Mouse (Mus musculus) spleen, adult 2 months (tissue): Measurements from ENCODE around the gene Olfr522. TPM values are rescaled to one million over a fixed set of nuclear protein-coding genes. Genes with fewer than 3 reads are reported as not detected.

Experiments
- DNase-seq, 2 experiments: peaks; one replicate each; pipeline versions ENCODE4 v3.0.0 to v3.0.0-alpha.2; 2012 to 2021; ENCODE audit warnings: low spot score in 2 of 2, low read depth in 1 of 2
- H3K27ac ChIP-seq: fragments of 200-500 bp; 2 replicates; pipeline ENCODE4 v1.5.1; 2012; ENCODE audit warnings: low read length, inconsistent platforms; ENCODE audit not compliant: insufficient read depth
- H3K27me3 ChIP-seq: fragments of 200-500 bp; 2 replicates; pipeline ENCODE4 v1.6.1; 2012; ENCODE audit warnings: mild to moderate bottlenecking, moderate library complexity, low read length, inconsistent platforms; ENCODE audit not compliant: control insufficient read depth, insufficient read depth
- H3K36me3 ChIP-seq: fragments of 200-500 bp; 2 replicates; pipeline ENCODE4 v1.6.1; 2012; ENCODE audit warnings: mild to moderate bottlenecking, low read length, inconsistent platforms; ENCODE audit not compliant: control insufficient read depth, insufficient read depth
- H3K4me1 ChIP-seq: fragments of 200-500 bp; 2 replicates; pipeline ENCODE4 v1.6.1; 2011; ENCODE audit warnings: inconsistent platforms; ENCODE audit not compliant: control insufficient read depth, insufficient read depth, insufficient read length
- H3K4me3 ChIP-seq: fragments of 200-500 bp; 2 replicates; pipeline ENCODE4 v1.5.1; 2011; ENCODE audit warnings: mild to moderate bottlenecking, inconsistent platforms; ENCODE audit not compliant: insufficient read depth, insufficient read length; ENCODE audit errors: extremely low read depth
- CTCF ChIP-seq: fragments of 200-500 bp; IDR thresholded peaks from 2 replicates; pipeline ENCODE4 v1.5.1; 2011; ENCODE audit warnings: mild to moderate bottlenecking, inconsistent platforms; ENCODE audit not compliant: insufficient read depth, insufficient read length, insufficient replicate concordance; ENCODE audit errors: extremely low read depth
- POLR2A ChIP-seq: fragments of 200-500 bp; IDR thresholded peaks from 2 replicates; pipeline ENCODE4 v1.6.1; 2011; ENCODE audit warnings: low read depth, low read length, inconsistent platforms
- WGBS: fragments of 180-500 bp; shearing (Covaris S2); methylation state at CpG from one replicate; pipeline ENCODE4 v1.1.7; 2018; 5-methylcytosine and 5-hydroxymethylcytosine counted together
- polyA plus RNA-seq: library from polyadenylated mRNA; depleted of rRNA; stranded (reverse); fragments of >200 nt; gene quantifications from 2 replicates; pipeline ENCODE4 v1.2.3, GENCODE M21; 2012; rRNA removed

The Olfr522 gene
- polyA plus RNA-seq, 1 experiment = not detected

GRCm38 (mm10) chr7:140116329-140117054 lies 48.1 kb downstream of the Olfr522 start, which contains the start of gene Echs1:
Gene Echs1 (minus strand): TSS chr7:140116476.
- 3% methylated on average over 28 of the region's 28 CpGs for WGBS
- peak; percentile 75 to 88 for DNase-seq

GRCm38 (mm10) chr7:140115583-140116328 lies 48.8 kb downstream of the Olfr522 start, which contains the start of gene Paox:
Gene Paox (plus strand): TSS chr7:140115799.
- no peak for DNase-seq
- Histone ChIP-seq H3K36me3 (peaks cover 10% of the 10 kb centered on the region; the same call in 1 of the 2 replicates), H3K4me3 (peak within 1 kb of the TSS; percentile 80), H3K27ac (peak within 1 kb of the TSS; percentile 61), H3K27me3 (no peaks in the 10 kb centered on the region), H3K4me1 (peaks cover 8% of the 10 kb centered on the region; the same call in 1 of the 2 replicates)
- TF ChIP-seq POLR2A (no peak), CTCF (no peak)
- 5% methylated on average over 23 of the region's 23 CpGs for WGBS

More at GRCm38 (mm10) chr7:140116329-140117054, 48.1 kb downstream of the Olfr522 start, which contains the start of gene Echs1:
- Histone ChIP-seq H3K27me3 (no peaks in the 10 kb centered on the region), H3K4me3 (peak within 1 kb of the TSS; percentile 80), H3K36me3 (peaks cover 6% of the 10 kb centered on the region; the same call in 1 of the 2 replicates), H3K27ac (peak within 1 kb of the TSS; percentile 61), H3K4me1 (peaks cover 8% of the 10 kb centered on the region; the same call in 1 of the 2 replicates)
- TF ChIP-seq POLR2A (peak; percentile 64; the same call in 1 of the 2 replicates), CTCF (no peak)

DNA sequence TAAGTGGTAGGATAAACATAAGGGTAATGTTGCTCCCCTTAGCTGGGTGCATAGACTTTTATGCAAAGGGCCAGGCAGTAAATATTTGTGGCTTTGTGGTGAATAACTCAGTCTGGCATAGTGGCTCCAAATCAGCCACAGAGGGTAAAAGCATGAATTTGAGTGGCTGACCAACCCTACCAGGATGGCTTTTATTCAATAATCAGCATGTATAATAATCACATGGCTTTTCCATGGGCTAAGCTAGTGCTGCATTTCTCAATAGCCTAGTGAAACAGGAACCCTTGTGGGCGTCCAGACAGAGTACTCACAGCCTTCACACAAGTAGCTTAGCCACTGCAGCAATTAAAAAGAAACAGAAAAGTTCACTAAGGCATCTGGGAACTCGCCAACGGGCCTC lies 52.6 kb downstream of the Olfr522 start:
- 77% methylated on average over 3 of the region's 3 CpGs for WGBS
- H3K4me1 ChIP-seq = peaks cover 6% of the 10 kb centered on the region; the same call in 1 of the 2 replicates
- no peak overlapping the region for H3K4me3 ChIP-seq
- no peak for TF ChIP-seq POLR2A
- TF ChIP-seq CTCF = no peak
- peaks cover 22% of the 10 kb centered on the region for H3K36me3 ChIP-seq
- H3K27ac ChIP-seq = no peak overlapping the region
- no peak for DNase-seq
- H3K27me3 ChIP-seq = no peaks in the 10 kb centered on the region

Other genes with a start within 250 kb of the Olfr522 start
- 1.1 and 2.3 TPM in 2 replicates for gene Utf1, start 221.0 kb downstream of the Olfr522 start, polyA plus RNA-seq
- 0.14 and 0.22 TPM in 2 replicates for gene 6430531B16Rik, start 186.0 kb downstream of the Olfr522 start, polyA plus RNA-seq
- gene Adam8, start 172.2 kb downstream of the Olfr522 start, polyA plus RNA-seq = 23.2 and 26.2 TPM in 2 replicates
- 43.3 and 95.2 TPM in 2 replicates for gene Zfp511, start 128.4 kb downstream of the Olfr522 start, polyA plus RNA-seq
- 16.3 and 17.5 TPM in 2 replicates for gene Tubgcp2, start 128.1 kb downstream of the Olfr522 start, polyA plus RNA-seq
- not detected in 2 replicates for gene Msx3, start 115.7 kb downstream of the Olfr522 start, polyA plus RNA-seq
- gene Caly, start 82.2 kb downstream of the Olfr522 start, polyA plus RNA-seq = not detected in 2 replicates
- not detected in 2 replicates for gene Prap1, start 71.4 kb downstream of the Olfr522 start, polyA plus RNA-seq
- 9.4 and 10.9 TPM in 2 replicates for gene Fuom, start 62.3 kb downstream of the Olfr522 start, polyA plus RNA-seq
- 8.7 and 9.9 TPM in 2 replicates for gene Paox, start 49.0 kb downstream of the Olfr522 start, polyA plus RNA-seq
- 24.5 and 29.5 TPM in 2 replicates for gene Echs1, start 48.3 kb downstream of the Olfr522 start, polyA plus RNA-seq
- gene Mtg1, start 27.2 kb downstream of the Olfr522 start, polyA plus RNA-seq = 18.8 and 20.5 TPM in 2 replicates
- 0.04 and 0.08 TPM in 2 replicates for gene Sprn, start 9.9 kb downstream of the Olfr522 start, polyA plus RNA-seq
- gene Olfr523, start 8.5 kb upstream of the Olfr522 start, polyA plus RNA-seq = 0.12 TPM in 1 of 2 replicates, not detected in the other
- gene Olfr524, start 41.2 kb upstream of the Olfr522 start, polyA plus RNA-seq = 0.01 and 0.07 TPM in 2 replicates
- 1.3 and 2.1 TPM in 2 replicates for gene Cd163l1, start 53.5 kb upstream of the Olfr522 start, polyA plus RNA-seq
- 0.99 and 1.9 TPM in 2 replicates for gene 5830411N06Rik, start 82.5 kb upstream of the Olfr522 start, polyA plus RNA-seq
- not detected in 2 replicates for gene Olfr525, start 156.1 kb upstream of the Olfr522 start, polyA plus RNA-seq
- gene Olfr527, start 169.3 kb upstream of the Olfr522 start, polyA plus RNA-seq = not detected in 2 replicates
- 0.27 and 0.40 TPM in 2 replicates for gene Olfr60, start 196.9 kb upstream of the Olfr522 start, polyA plus RNA-seq
- 0.08 TPM in 1 of 2 replicates, not detected in the other for gene Olfr530, start 211.6 kb upstream of the Olfr522 start, polyA plus RNA-seq
- gene Olfr531, start 238.2 kb upstream of the Olfr522 start, polyA plus RNA-seq = not detected in 2 replicates